Mouse (Mus musculus): ENCODE measurements at regions not wholly inside any gene's neighbourhood (a gene's known extent, or its start where the extent isn't known, plus 50 kb on each side); places are given as distances from the start of the nearest gene placed in this dataset.

- DNase-seq (ENCODE audit: low read depth, low spot score): no peak
- TF ChIP-seq TBP (IDR thresholded peaks at IDR 0.05; ENCODE audit: low read depth, low read length) (no peak), ETS1 (IDR thresholded peaks at IDR 0.05; ENCODE audit: low read depth, low read length) (no peak), NRF1 (IDR thresholded peaks at IDR 0.05; ENCODE audit: insufficient read depth, low read depth, low read length, poor library complexity, severe bottlenecking) (no peak), RCOR1 (IDR thresholded peaks at IDR 0.05; ENCODE audit: low read depth, low read length) (no peak), KAT2A (conservative IDR thresholded peaks at IDR 0.05; ENCODE audit: low read depth, low read length) (no peak), CHD2 (IDR thresholded peaks at IDR 0.05; ENCODE audit: low read length) (no peak), NELFE (IDR thresholded peaks at IDR 0.05; ENCODE audit: low read depth, low read length) (no peak), RAD21 (IDR thresholded peaks at IDR 0.05; ENCODE audit: low read depth, low read length) (no peak), MYC (IDR thresholded peaks at IDR 0.05; ENCODE audit: low read depth, low read length) (no peak), CHD1 (IDR thresholded peaks at IDR 0.05; ENCODE audit: low read depth, low read length) (no peak), ZKSCAN1 (IDR thresholded peaks at IDR 0.05; ENCODE audit: low read depth, low read length) (no peak), ZMIZ1 (IDR thresholded peaks at IDR 0.05; ENCODE audit: low read depth, low read length) (no peak), POLR2AphosphoS2 (IDR thresholded peaks at IDR 0.05; ENCODE audit: low read length) (no peak), POLR2AphosphoS5 (IDR thresholded peaks at IDR 0.05; ENCODE audit: borderline replicate concordance, low read depth, low read length) (no peak), SIN3A (IDR thresholded peaks at IDR 0.05; ENCODE audit: low read length) (no peak), MAX (IDR thresholded peaks at IDR 0.05; ENCODE audit: low read length) (no peak), GATA1 (IDR thresholded peaks at IDR 0.05; ENCODE audit: low read depth, low read length) (no peak), EP300 (IDR thresholded peaks at IDR 0.05; ENCODE audit: low read depth in 1 of 2, low read length in 2 of 2) (no peak)
Measured at GRCm38 (mm10) chr12:29395401-29395982, 132.7 kb upstream of the Myt1l start.

GRCm38 (mm10) chr12:29404434-29404833 lies 123.8 kb upstream of the Myt1l start:
- no peaks in the 10 kb centered on the region for H3K4me1 ChIP-seq (ENCODE audit: control insufficient read depth in 1 of 2, insufficient read depth in 2 of 2, low read length in 2 of 2)
- no peaks in the 10 kb centered on the region for H3K36me3 ChIP-seq (ENCODE audit: control insufficient read depth in 1 of 2, insufficient read depth in 2 of 2, low read length in 2 of 2)
- H3K79me2 ChIP-seq (ENCODE audit: control insufficient read depth, insufficient read depth, low read length, poor library complexity): no peaks in the 10 kb centered on the region
- no peak for TF ChIP-seq TCF12 (IDR thresholded peaks at IDR 0.05; ENCODE audit: low read depth, low read length)
- no peak for TF ChIP-seq TAL1 (IDR thresholded peaks at IDR 0.05; ENCODE audit: low read length)
- no peak for TF ChIP-seq MAFK (IDR thresholded peaks at IDR 0.05; ENCODE audit: borderline replicate concordance, low read depth, low read length)
- TF ChIP-seq ETS1 (IDR thresholded peaks at IDR 0.05; ENCODE audit: low read depth, low read length): no peak
- TF ChIP-seq BHLHE40 (IDR thresholded peaks at IDR 0.05; ENCODE audit: borderline replicate concordance, low read depth, low read length): no peak
- no peaks in the 10 kb centered on the region for H3K27me3 ChIP-seq (ENCODE audit: control insufficient read depth in 1 of 2, insufficient read depth in 2 of 2, low read length in 2 of 2)
- H3K27ac ChIP-seq (ENCODE audit: control insufficient read depth, low read depth, low read length): no peak overlapping the region
- DNase-seq (ENCODE audit: low read depth, low spot score): no peak
- no peak overlapping the region for H3K9ac ChIP-seq (ENCODE audit: control insufficient read depth, low read depth, low read length, poor library complexity, severe bottlenecking)
- no peak overlapping the region for H3K4me3 ChIP-seq (ENCODE audit: control insufficient read depth in 1 of 2, insufficient read depth in 1 of 2, low read depth in 2 of 2, low read length in 2 of 2)
- H3K9me3 ChIP-seq (replicated peaks; ENCODE audit: insufficient read depth, low read length): no peaks in the 10 kb centered on the region

More at GRCm38 (mm10) chr12:29395401-29395982, 132.7 kb upstream of the Myt1l start:
- Histone ChIP-seq H3K9ac (ENCODE audit: control insufficient read depth, low read depth, low read length, poor library complexity, severe bottlenecking) (no peak overlapping the region), H3K4me1 (ENCODE audit: control insufficient read depth in 1 of 2, insufficient read depth in 2 of 2, low read length in 2 of 2) (no peaks in the 10 kb centered on the region), H3K36me3 (ENCODE audit: control insufficient read depth in 1 of 2, insufficient read depth in 2 of 2, low read length in 2 of 2) (no peaks in the 10 kb centered on the region), H3K9me3 (replicated peaks; ENCODE audit: insufficient read depth, low read length) (no peaks in the 10 kb centered on the region), H3K27me3 (ENCODE audit: control insufficient read depth in 1 of 2, insufficient read depth in 2 of 2, low read length in 2 of 2) (no peaks in the 10 kb centered on the region), H3K79me2 (ENCODE audit: control insufficient read depth, insufficient read depth, low read length, poor library complexity) (no peaks in the 10 kb centered on the region), H3K4me3 (ENCODE audit: control insufficient read depth in 1 of 2, insufficient read depth in 1 of 2, low read depth in 2 of 2, low read length in 2 of 2) (no peak overlapping the region), H3K27ac (ENCODE audit: control insufficient read depth, low read depth, low read length) (no peak overlapping the region)

Data from MEL (cell line).